Mouse (Mus musculus) hindbrain, embryonic 16.5 days (tissue): ENCODE data around the gene Vmn1r210. TPM values are rescaled to one million over a fixed set of nuclear protein-coding genes. Genes with fewer than 3 reads are reported as not detected.
"Not testable (repeated sequence)": the region's sequence is repeated elsewhere in the genome, so short reads cannot be mapped to it uniquely, and the experiment has no call there.

Experiments
- ATAC-seq: fragments of 200-750 bp; cut with Nextera tagmentation; 2 replicates; pipeline ENCODE4 v1.8.0; 2017; ENCODE audit warnings: moderate TSS enrichment, moderate library complexity
- H3K27ac ChIP-seq: fragments of 300-500 bp; sonication (generic); 2 replicates; pipeline ENCODE4 v1.5.1; 2014; ENCODE audit warnings: low read depth, mild to moderate bottlenecking, control low read depth, low read length, moderate library complexity
- H3K27me3 ChIP-seq: fragments of 300-500 bp; sonication (generic); replicated peaks from 2 replicates; pipeline ENCODE4 v1.6.1; 2014; ENCODE audit warnings: low read length; ENCODE audit not compliant: control insufficient read depth, insufficient read depth
- H3K36me3 ChIP-seq: fragments of 300-500 bp; sonication (generic); 2 replicates; pipeline ENCODE4 v1.6.1; 2014; ENCODE audit warnings: mild to moderate bottlenecking, low read length, moderate library complexity, mixed read lengths; ENCODE audit not compliant: control insufficient read depth, insufficient read depth
- H3K4me1 ChIP-seq: fragments of 300-500 bp; sonication (generic); 2 replicates; pipeline ENCODE4 v1.6.1; 2014; ENCODE audit warnings: low read depth, low read length; ENCODE audit not compliant: control insufficient read depth, insufficient read depth
- H3K4me2 ChIP-seq: fragments of 300-500 bp; sonication (generic); 2 replicates; pipeline ENCODE4 v1.6.1; 2014; ENCODE audit warnings: mild to moderate bottlenecking, low read length, control low read depth, moderate library complexity
- H3K4me3 ChIP-seq: fragments of 300-500 bp; sonication (generic); 2 replicates; pipeline ENCODE4 v1.5.1; 2014; ENCODE audit warnings: mild to moderate bottlenecking, low read length, control low read depth, moderate library complexity
- H3K9ac ChIP-seq: fragments of 300-500 bp; sonication (generic); 2 replicates; pipeline ENCODE4 v1.6.1; 2014; ENCODE audit warnings: low read depth, mild to moderate bottlenecking, control low read depth, low read length, moderate library complexity
- H3K9me3 ChIP-seq: fragments of 300-500 bp; sonication (generic); 2 replicates; pipeline ENCODE4 v1.6.1; 2014; ENCODE audit warnings: mild to moderate bottlenecking, low read length, moderate library complexity; ENCODE audit not compliant: control insufficient read depth
- WGBS: fragments of 180-500 bp; shearing (Covaris S2); extraction: QIAGEN DNeasy Blood & Tissue Kit; methylation state at CpG from one replicate; pipeline ENCODE4 v1.1.7; 2014; 5-methylcytosine and 5-hydroxymethylcytosine counted together
- polyA plus RNA-seq: library from polyadenylated mRNA; unstranded; fragments of >200 nt; fragmentation: Nextera tagmentation; extraction: Ambion mirVana; gene quantifications from 2 replicates; pipeline ENCODE4 v1.2.1, GENCODE M21; 2015

Vmn1r210 gene
- polyA plus RNA-seq = not detected in 2 replicates

GRCm38 (mm10) chr13:22831248-22831647 lies at the start of gene Vmn1r210:
Gene Vmn1r210 (minus strand): TSS chr13:22831348.
- Histone ChIP-seq H3K27me3 (no peaks in the 10 kb centered on the region), H3K4me2 (no peak within 1 kb of the TSS), H3K9me3 (no peaks in the 10 kb centered on the region), H3K9ac (no peak within 1 kb of the TSS), H3K4me3 (no peak within 1 kb of the TSS), H3K36me3 (no peaks in the 10 kb centered on the region), H3K27ac (no peak within 1 kb of the TSS), H3K4me1 (no peaks in the 10 kb centered on the region)
- no peak for ATAC-seq
- WGBS = 74% methylated on average over 4 of the region's 4 CpGs

GRCm38 (mm10) chr13:22879257-22879656 lies 48.1 kb upstream of the Vmn1r210 start:
- no peak overlapping the region for H3K4me3 ChIP-seq
- H3K4me1 ChIP-seq = no peaks in the 10 kb centered on the region
- H3K9me3 ChIP-seq = no peaks in the 10 kb centered on the region
- H3K36me3 ChIP-seq = no peaks in the 10 kb centered on the region
- no peak overlapping the region for H3K27ac ChIP-seq
- 100% methylated on average over 1 of the region's 1 CpGs for WGBS
- no peak overlapping the region for H3K9ac ChIP-seq
- no peak for ATAC-seq
- no peaks in the 10 kb centered on the region for H3K27me3 ChIP-seq
- no peak overlapping the region for H3K4me2 ChIP-seq

- H3K36me3 ChIP-seq = no peaks in the 10 kb centered on the region
- H3K9me3 ChIP-seq = no peaks in the 10 kb centered on the region
- no peak for ATAC-seq
- no peak within 1 kb of the TSS for H3K27ac ChIP-seq
- no peak within 1 kb of the TSS for H3K9ac ChIP-seq
- no peaks in the 10 kb centered on the region for H3K4me1 ChIP-seq
- H3K4me2 ChIP-seq = no peak within 1 kb of the TSS
- H3K27me3 ChIP-seq = no peaks in the 10 kb centered on the region
- H3K4me3 ChIP-seq = no peak within 1 kb of the TSS
- 72% methylated on average over 1 of the region's 1 CpGs for WGBS
These were observed 26.3 kb upstream of the Vmn1r210 start, which contains the start of gene Vmn1r211 for GRCm38 (mm10) chr13:22857461-22857860. Gene Vmn1r211 (minus strand): TSS chr13:22857561.

GRCm38 (mm10) chr13:22854760-22855159 lies 23.6 kb upstream of the Vmn1r210 start:
- Histone ChIP-seq H3K36me3 (no peaks in the 10 kb centered on the region), H3K9ac (no peak overlapping the region), H3K4me3 (no peak overlapping the region), H3K4me2 (no peak overlapping the region), H3K9me3 (no peaks in the 10 kb centered on the region), H3K4me1 (no peaks in the 10 kb centered on the region), H3K27me3 (no peaks in the 10 kb centered on the region), H3K27ac (no peak overlapping the region)
- no peak for ATAC-seq
- WGBS = 75% methylated on average over 4 of the region's 4 CpGs

GRCm38 (mm10) chr13:22846798-22847197 lies 15.7 kb upstream of the Vmn1r210 start:
- no peak for ATAC-seq
- H3K9ac ChIP-seq = no peak overlapping the region
- H3K4me2 ChIP-seq = no peak overlapping the region
- H3K4me3 ChIP-seq = no peak overlapping the region
- H3K27ac ChIP-seq = no peak overlapping the region
- no peaks in the 10 kb centered on the region for H3K27me3 ChIP-seq
- no peaks in the 10 kb centered on the region for H3K4me1 ChIP-seq
- no peaks in the 10 kb centered on the region for H3K36me3 ChIP-seq
- no peaks in the 10 kb centered on the region for H3K9me3 ChIP-seq
- WGBS = 88% methylated on average over 1 of the region's 1 CpGs

DNA sequence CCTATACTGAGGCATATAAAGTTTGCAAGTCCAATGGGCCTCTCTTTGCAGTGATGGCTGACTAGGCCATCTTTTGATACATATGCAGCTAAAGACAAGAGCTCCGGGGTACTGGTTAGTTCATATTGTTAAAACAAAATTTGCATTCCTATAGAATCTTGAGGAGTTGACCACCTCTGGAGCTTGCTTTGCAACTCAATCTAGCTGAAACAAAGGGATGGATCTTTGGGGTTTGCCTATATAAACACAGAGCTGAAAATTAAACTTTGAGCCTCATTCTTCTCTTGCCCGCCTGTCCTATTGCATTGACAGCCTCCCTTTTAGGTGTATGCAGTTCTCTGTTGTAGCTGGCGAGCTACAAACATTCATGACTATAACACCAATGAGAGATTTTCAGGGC lies 13.2 kb upstream of the Vmn1r210 start:
- H3K36me3 ChIP-seq, ATAC-seq, H3K27ac ChIP-seq, H3K27me3 ChIP-seq, H3K9me3 ChIP-seq, H3K9ac ChIP-seq, H3K4me2 ChIP-seq, H3K4me1 ChIP-seq, H3K4me3 ChIP-seq: not testable (repeated sequence)
- 27% methylated on average over 3 of the region's 3 CpGs for WGBS

DNA sequence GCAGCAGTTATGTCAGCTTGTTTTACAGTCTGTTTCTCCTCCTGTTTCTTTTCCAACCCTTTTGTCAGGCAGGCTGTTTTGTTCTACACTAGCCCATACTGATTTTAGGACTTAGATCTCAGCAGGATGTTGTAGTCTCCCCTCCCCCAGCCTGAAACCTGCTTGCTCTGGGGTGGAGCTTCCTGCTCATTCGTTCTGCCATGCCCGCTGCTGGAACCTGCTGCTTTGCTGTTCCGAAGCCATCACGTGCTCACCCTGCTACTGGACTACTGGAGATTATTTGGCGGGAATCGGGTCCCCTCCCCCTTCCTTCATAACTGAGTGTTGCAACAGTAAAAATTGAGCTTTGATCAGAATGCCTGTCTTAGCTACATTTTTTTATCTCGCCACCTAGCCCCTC lies 1.8 kb downstream of the Vmn1r210 start:
- not testable (repeated sequence) for H3K36me3 ChIP-seq, H3K27me3 ChIP-seq, H3K27ac ChIP-seq, H3K9me3 ChIP-seq, H3K9ac ChIP-seq, H3K4me1 ChIP-seq, H3K4me3 ChIP-seq, ATAC-seq
- peak overlapping the region; percentile 17; the same call in 1 of the 2 replicates for H3K4me2 ChIP-seq
- 30% methylated on average over 7 of the region's 7 CpGs for WGBS

GRCm38 (mm10) chr13:22821601-22822000 lies 9.5 kb downstream of the Vmn1r210 start:
- not testable (repeated sequence) for H3K9me3 ChIP-seq, H3K4me2 ChIP-seq, H3K36me3 ChIP-seq, H3K4me3 ChIP-seq, H3K27ac ChIP-seq, H3K9ac ChIP-seq, H3K4me1 ChIP-seq, ATAC-seq, H3K27me3 ChIP-seq
- WGBS = 97% methylated on average over 1 of the region's 1 CpGs

GRCm38 (mm10) chr13:22809582-22809981 lies 21.6 kb downstream of the Vmn1r210 start, which contains the start of gene Vmn1r209:
Gene Vmn1r209 (minus strand): TSS chr13:22809682.
- ATAC-seq = not testable (repeated sequence)

DNA sequence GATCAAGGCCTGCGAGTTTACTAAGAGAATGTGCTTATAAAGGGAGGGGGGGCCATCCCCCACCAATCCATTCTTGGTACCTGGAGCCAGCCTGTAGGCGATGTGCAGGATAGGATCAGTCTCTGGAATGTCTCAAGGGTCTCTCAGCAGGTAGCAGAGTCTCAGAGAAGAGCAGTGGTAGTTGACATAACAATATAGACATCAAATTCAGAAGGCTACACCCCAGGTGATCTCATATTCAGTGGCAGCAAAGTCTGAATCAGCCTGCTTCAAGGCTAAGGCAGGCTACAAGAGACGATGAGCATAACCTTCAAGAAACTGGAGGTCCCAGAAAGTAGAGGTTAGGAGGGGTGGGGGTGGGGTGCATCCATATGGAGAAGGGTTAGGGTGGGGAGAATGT lies 43.1 kb downstream of the Vmn1r210 start:
- not testable (repeated sequence) for H3K36me3 ChIP-seq, H3K4me2 ChIP-seq, H3K9ac ChIP-seq, H3K27me3 ChIP-seq, H3K9me3 ChIP-seq, H3K4me1 ChIP-seq, H3K27ac ChIP-seq, ATAC-seq, H3K4me3 ChIP-seq
- 84% methylated on average over 3 of the region's 3 CpGs for WGBS

More at GRCm38 (mm10) chr13:22809582-22809981, 21.6 kb downstream of the Vmn1r210 start, which contains the start of gene Vmn1r209:
- not testable (repeated sequence) for H3K36me3 ChIP-seq, H3K4me3 ChIP-seq, H3K4me1 ChIP-seq, H3K4me2 ChIP-seq, H3K27ac ChIP-seq, H3K9ac ChIP-seq, H3K9me3 ChIP-seq, H3K27me3 ChIP-seq
